Mouse (Mus musculus): Measurements from ENCODE around the gene Uchl5. TPM values are rescaled to one million over a fixed set of nuclear protein-coding genes. Genes with fewer than 3 reads are reported as not detected.

Gene Uchl5
- polyA plus RNA-seq, 1 experiment from 2014 or later = 70.5 TPM

DNA sequence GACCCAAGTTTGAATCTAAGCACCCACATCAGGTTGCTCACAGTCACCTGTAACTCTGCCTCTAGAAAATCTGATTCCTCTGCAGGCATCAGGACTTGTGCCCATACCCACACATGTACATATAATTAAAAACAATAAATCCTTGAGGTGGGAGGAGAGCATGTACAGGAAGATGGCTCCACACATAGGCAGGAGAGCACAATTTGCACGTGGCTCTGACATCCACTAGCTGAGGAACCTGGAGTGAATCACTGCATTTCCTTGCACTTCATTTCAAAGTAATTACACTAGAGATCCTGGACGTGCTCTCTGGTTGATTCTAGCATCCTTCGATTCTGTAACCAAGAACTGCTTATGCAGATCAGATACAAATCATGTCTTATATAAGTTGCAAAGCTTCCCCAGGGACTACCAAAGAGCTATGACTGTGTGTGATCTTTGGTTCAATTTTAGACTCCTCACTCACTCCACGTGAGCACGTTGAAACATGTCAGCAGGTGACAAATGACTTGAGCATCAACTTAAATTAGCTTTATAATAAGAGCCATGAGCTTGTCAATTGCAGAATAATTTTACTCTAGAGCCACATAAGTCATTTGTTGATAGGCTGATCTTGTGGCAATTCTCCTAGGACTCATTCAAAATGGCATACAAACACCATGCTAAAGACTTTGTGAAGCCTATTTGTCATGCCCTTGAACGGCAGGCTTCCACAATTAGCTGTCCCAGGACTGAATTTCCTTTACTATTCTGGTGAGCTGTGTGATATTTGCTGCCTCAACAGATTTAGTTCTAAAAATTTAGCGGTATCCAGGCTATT lies 59.5 kb downstream of the Uchl5 start:
- Histone ChIP-seq H3K27ac (ENCODE audit: low read length) (no peak overlapping the region), H3K4me2 (ENCODE audit: low read length) (no peak overlapping the region), H3K27me3 (replicated peaks; ENCODE audit: control insufficient read depth, insufficient read depth, low read length) (no peaks in the 10 kb centered on the region), H3K4me3 (replicated peaks; ENCODE audit: low read length) (no peak overlapping the region), H3K9me3 (ENCODE audit: control insufficient read depth, low read length) (no peaks in the 10 kb centered on the region), H3K36me3 (ENCODE audit: control insufficient read depth, insufficient read depth) (no peaks in the 10 kb centered on the region), H3K4me1 (replicated peaks; ENCODE audit: control insufficient read depth, insufficient read depth, low read length) (no peaks in the 10 kb centered on the region), H3K9ac (replicated peaks; ENCODE audit: low read depth, low read length) (no peak overlapping the region)
- WGBS = 52% methylated on average over 7 of the region's 7 CpGs
- peak; percentile 52 for ATAC-seq

DNA sequence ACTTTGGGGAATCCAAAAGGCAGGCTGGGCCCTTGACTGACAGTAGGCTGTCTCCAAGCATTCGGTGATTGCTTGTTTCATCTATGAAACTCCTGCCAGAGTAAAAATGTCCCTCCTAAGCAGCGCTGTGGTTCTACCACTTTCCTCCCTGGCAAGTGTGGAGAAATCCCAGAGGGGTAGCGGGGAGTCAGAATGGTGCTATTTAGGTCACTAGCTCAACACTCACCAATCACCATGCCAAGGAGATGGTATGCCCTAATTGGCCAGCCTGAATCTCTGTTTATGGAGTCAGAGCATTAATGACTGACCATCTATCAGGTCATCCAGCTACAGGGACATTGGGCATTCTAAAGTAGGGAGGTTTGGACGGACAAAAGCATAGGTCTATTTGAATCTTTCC lies 60.6 kb downstream of the Uchl5 start:
- Histone ChIP-seq H3K27me3 (replicated peaks; ENCODE audit: control insufficient read depth, insufficient read depth, low read length) (no peaks in the 10 kb centered on the region), H3K36me3 (ENCODE audit: control insufficient read depth, insufficient read depth) (no peaks in the 10 kb centered on the region), H3K4me3 (replicated peaks; ENCODE audit: low read length) (no peak overlapping the region), H3K9me3 (ENCODE audit: control insufficient read depth, low read length) (no peaks in the 10 kb centered on the region), H3K4me1 (replicated peaks; ENCODE audit: control insufficient read depth, insufficient read depth, low read length) (no peaks in the 10 kb centered on the region), H3K4me2 (ENCODE audit: low read length) (no peak overlapping the region), H3K9ac (replicated peaks; ENCODE audit: low read depth, low read length) (no peak overlapping the region), H3K27ac (ENCODE audit: low read length) (no peak overlapping the region)
- WGBS = 93% methylated on average over 4 of the region's 4 CpGs
- ATAC-seq = no peak

DNA sequence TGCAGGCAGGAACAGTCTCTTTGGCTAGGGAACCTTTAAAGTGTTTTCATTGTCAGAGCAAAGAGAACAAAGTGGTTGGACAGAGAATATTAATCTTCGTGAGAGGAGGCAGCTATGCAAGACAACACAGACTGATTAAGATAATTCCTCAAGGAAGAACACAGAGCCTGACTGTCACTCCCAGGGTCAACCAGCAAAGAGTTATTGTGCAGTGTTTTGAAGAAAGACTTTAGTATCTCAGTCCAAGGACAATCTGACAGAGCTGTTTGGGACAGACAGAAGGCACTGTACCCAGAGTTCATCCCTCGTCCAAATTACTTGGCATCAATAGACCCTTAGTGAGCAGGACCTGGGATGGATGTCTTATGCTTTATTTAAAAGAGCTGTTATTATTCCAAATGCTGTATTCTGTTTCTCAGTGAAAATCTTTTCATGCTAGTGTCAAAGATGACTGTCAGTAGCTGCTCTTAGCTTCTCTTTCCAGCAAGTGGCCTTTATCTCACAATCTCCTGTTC lies 61.9 kb downstream of the Uchl5 start:
- Histone ChIP-seq H3K9ac (replicated peaks; ENCODE audit: low read depth, low read length) (no peak overlapping the region), H3K4me1 (replicated peaks; ENCODE audit: control insufficient read depth, insufficient read depth, low read length) (no peaks in the 10 kb centered on the region), H3K4me2 (ENCODE audit: low read length) (no peak overlapping the region), H3K36me3 (ENCODE audit: control insufficient read depth, insufficient read depth) (no peaks in the 10 kb centered on the region), H3K27ac (ENCODE audit: low read length) (no peak overlapping the region), H3K4me3 (replicated peaks; ENCODE audit: low read length) (no peak overlapping the region), H3K9me3 (ENCODE audit: control insufficient read depth, low read length) (no peaks in the 10 kb centered on the region), H3K27me3 (replicated peaks; ENCODE audit: control insufficient read depth, insufficient read depth, low read length) (no peaks in the 10 kb centered on the region)
- no peak for ATAC-seq
- 55% methylated on average over 2 of the region's 2 CpGs for WGBS

DNA sequence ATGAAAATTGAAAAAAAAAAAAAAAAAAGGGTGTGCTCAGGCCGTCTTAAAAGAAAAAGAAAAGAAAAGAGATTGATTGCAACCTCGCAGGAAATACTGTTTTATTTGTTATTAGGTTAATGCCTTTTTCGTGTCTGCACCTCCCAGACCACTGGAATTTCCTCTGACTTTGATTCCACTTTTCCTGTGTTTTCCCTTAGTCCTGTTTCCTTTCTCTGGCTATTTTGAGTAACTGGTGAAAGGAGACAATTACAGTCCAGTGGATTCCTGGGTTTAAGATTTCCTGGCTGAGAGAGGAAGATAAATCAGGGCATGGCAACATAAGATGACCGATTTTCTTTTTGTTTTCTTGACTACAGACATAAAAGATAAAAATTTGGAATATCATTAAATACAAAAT lies 75.3 kb downstream of the Uchl5 start:
- H3K4me3 ChIP-seq (replicated peaks; ENCODE audit: low read length) = no peak overlapping the region
- no peaks in the 10 kb centered on the region for H3K36me3 ChIP-seq (ENCODE audit: control insufficient read depth, insufficient read depth)
- no peaks in the 10 kb centered on the region for H3K4me1 ChIP-seq (replicated peaks; ENCODE audit: control insufficient read depth, insufficient read depth, low read length)
- no peak overlapping the region for H3K27ac ChIP-seq (ENCODE audit: low read length)
- H3K27me3 ChIP-seq (replicated peaks; ENCODE audit: control insufficient read depth, insufficient read depth, low read length) = no peaks in the 10 kb centered on the region
- H3K9ac ChIP-seq (replicated peaks; ENCODE audit: low read depth, low read length) = no peak overlapping the region
- no peak overlapping the region for H3K4me2 ChIP-seq (ENCODE audit: low read length)
- 76% methylated on average over 4 of the region's 4 CpGs for WGBS
- H3K9me3 ChIP-seq (ENCODE audit: control insufficient read depth, low read length) = no peaks in the 10 kb centered on the region
- ATAC-seq = no peak

GRCm38 (mm10) chr1:143852779-143853358 lies 75.8 kb downstream of the Uchl5 start:
- H3K36me3 ChIP-seq (ENCODE audit: control insufficient read depth, insufficient read depth) = no peaks in the 10 kb centered on the region
- H3K27me3 ChIP-seq (replicated peaks; ENCODE audit: control insufficient read depth, insufficient read depth, low read length) = no peaks in the 10 kb centered on the region
- WGBS = 88% methylated on average over 2 of the region's 2 CpGs
- H3K9me3 ChIP-seq (ENCODE audit: control insufficient read depth, low read length) = no peaks in the 10 kb centered on the region
- H3K4me2 ChIP-seq (ENCODE audit: low read length) = no peak overlapping the region
- no peaks in the 10 kb centered on the region for H3K4me1 ChIP-seq (replicated peaks; ENCODE audit: control insufficient read depth, insufficient read depth, low read length)
- no peak overlapping the region for H3K27ac ChIP-seq (ENCODE audit: low read length)
- no peak overlapping the region for H3K9ac ChIP-seq (replicated peaks; ENCODE audit: low read depth, low read length)
- H3K4me3 ChIP-seq (replicated peaks; ENCODE audit: low read length) = no peak overlapping the region
- ATAC-seq = no peak

GRCm38 (mm10) chr1:143853691-143854115 lies 76.6 kb downstream of the Uchl5 start:
- Histone ChIP-seq H3K36me3 (ENCODE audit: control insufficient read depth, insufficient read depth) (no peaks in the 10 kb centered on the region), H3K4me1 (replicated peaks; ENCODE audit: control insufficient read depth, insufficient read depth, low read length) (no peaks in the 10 kb centered on the region), H3K9ac (replicated peaks; ENCODE audit: low read depth, low read length) (no peak overlapping the region), H3K27ac (ENCODE audit: low read length) (no peak overlapping the region), H3K4me3 (replicated peaks; ENCODE audit: low read length) (no peak overlapping the region), H3K4me2 (ENCODE audit: low read length) (no peak overlapping the region), H3K9me3 (ENCODE audit: control insufficient read depth, low read length) (no peaks in the 10 kb centered on the region), H3K27me3 (replicated peaks; ENCODE audit: control insufficient read depth, insufficient read depth, low read length) (no peaks in the 10 kb centered on the region)
- ATAC-seq = no peak
- 78% methylated on average over 8 of the region's 8 CpGs for WGBS

DNA sequence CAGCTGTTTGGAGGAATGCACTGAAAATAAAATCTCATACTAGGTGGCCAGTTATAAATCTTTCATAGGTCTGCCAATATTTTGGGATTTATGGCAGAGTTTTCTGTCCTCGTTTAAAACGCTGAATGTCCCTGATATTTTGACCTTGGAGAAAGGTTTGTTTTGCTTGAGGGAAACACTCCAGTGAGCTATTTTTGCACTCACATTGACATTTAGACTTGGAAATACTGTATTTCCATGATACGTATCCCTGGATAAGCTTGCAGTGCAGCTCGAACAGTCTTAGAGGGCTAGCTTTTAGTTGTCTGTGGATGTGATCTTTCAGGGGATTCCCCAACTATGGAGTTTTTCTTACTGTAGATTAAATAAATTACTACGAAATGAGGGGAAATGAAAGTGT lies 78.6 kb downstream of the Uchl5 start:
- Histone ChIP-seq H3K4me1 (replicated peaks; ENCODE audit: control insufficient read depth, insufficient read depth, low read length) (no peaks in the 10 kb centered on the region), H3K27ac (ENCODE audit: low read length) (no peak overlapping the region), H3K9me3 (ENCODE audit: control insufficient read depth, low read length) (no peaks in the 10 kb centered on the region), H3K36me3 (ENCODE audit: control insufficient read depth, insufficient read depth) (no peaks in the 10 kb centered on the region), H3K4me2 (ENCODE audit: low read length) (no peak overlapping the region), H3K4me3 (replicated peaks; ENCODE audit: low read length) (no peak overlapping the region), H3K9ac (replicated peaks; ENCODE audit: low read depth, low read length) (no peak overlapping the region), H3K27me3 (replicated peaks; ENCODE audit: control insufficient read depth, insufficient read depth, low read length) (no peaks in the 10 kb centered on the region)
- 92% methylated on average over 5 of the region's 5 CpGs for WGBS
- ATAC-seq = no peak

Other genes starting within 250 kb of the Uchl5 start
- gene B3galt2, start 136.6 kb upstream of the Uchl5 start, polyA plus RNA-seq (2015; fragmentation: Nextera tagmentation; extraction: Ambion mirVana) = 11.1 and 12.8 TPM in 2 replicates
- gene Cdc73, start 74.4 kb upstream of the Uchl5 start, polyA plus RNA-seq (2015; fragmentation: Nextera tagmentation; extraction: Ambion mirVana) = 25.4 and 29.0 TPM in 2 replicates
- 144 and 160 TPM in 2 replicates for gene Glrx2, start 60.9 kb upstream of the Uchl5 start, polyA plus RNA-seq (2015; fragmentation: Nextera tagmentation; extraction: Ambion mirVana)
- 53.1 and 63.4 TPM in 2 replicates for gene Trove2, start 204 bp upstream of the Uchl5 start, polyA plus RNA-seq (2015; fragmentation: Nextera tagmentation; extraction: Ambion mirVana)
- gene Rgs2, start 226.9 kb downstream of the Uchl5 start, polyA plus RNA-seq (2015; fragmentation: Nextera tagmentation; extraction: Ambion mirVana) = 67.9 and 85.7 TPM in 2 replicates

Measured in forebrain, embryonic 16.5 days (tissue).